Mouse (Mus musculus): ENCODE results near the gene Gm49450. TPM values are rescaled to one million over a fixed set of nuclear protein-coding genes. Genes with fewer than 3 reads are reported as not detected.

The Gm49450 gene
- total RNA-seq (2014; rRNA removed) (1,797 and 2,945 TPM in 2 replicates), polyA plus RNA-seq (2015; fragmentation: Nextera tagmentation; extraction: Ambion mirVana) (not detected in 2 replicates)

- Histone ChIP-seq H3K4me1 (ENCODE audit: insufficient read depth, low read length) (no peaks in the 10 kb centered on the region), H3K4me3 (ENCODE audit: low read depth, low read length) (peak within 1 kb of the TSS; percentile 62), H3K36me3 (ENCODE audit: insufficient read depth, low read length) (peaks cover 13% of the 10 kb centered on the region; the same call in 1 of the 2 replicates), H3K9me3 (ENCODE audit: low read length) (no peaks in the 10 kb centered on the region), H3K27me3 (ENCODE audit: insufficient read depth, low read length) (no peaks in the 10 kb centered on the region), H3K27ac (ENCODE audit: low read depth, low read length) (peak within 1 kb of the TSS; percentile 94), H3K4me2 (ENCODE audit: low read depth, low read length, poor library complexity, severe bottlenecking) (peak within 1 kb of the TSS; percentile 83), H3K9ac (replicated peaks; ENCODE audit: low read length, poor library complexity, severe bottlenecking) (peak within 1 kb of the TSS; percentile 99)
- DNase-seq (ENCODE audit: low spot score) (peak; percentile 99), ATAC-seq (ENCODE audit: low FRiP score) (peak; percentile 98)
- no peak for TF ChIP-seq CTCF (IDR thresholded peaks at IDR 0.05)
- under 1% methylated on average over 28 of the region's 28 CpGs for WGBS
Measured at GRCm38 (mm10) chr15:98953401-98954356, at the start of gene Gm49450, which contains the start of gene Tuba1a. Gene Gm49450 (minus strand): TSS chr15:98953551. Gene Tuba1a (minus strand): TSS chr15:98953703.

- DNase-seq (ENCODE audit: low spot score) = peak; percentile 28
- H3K27ac ChIP-seq (ENCODE audit: low read depth, low read length) = no peak overlapping the region
- 15% methylated on average over 17 of the region's 17 CpGs for WGBS
- TF ChIP-seq CTCF (IDR thresholded peaks at IDR 0.05) = no peak
- no peak overlapping the region for H3K4me3 ChIP-seq (ENCODE audit: low read depth, low read length)
- no peak for ATAC-seq (ENCODE audit: low FRiP score)
- H3K4me1 ChIP-seq (ENCODE audit: insufficient read depth, low read length) = no peaks in the 10 kb centered on the region
- peak overlapping the region; percentile 34; the same call in 1 of the 2 replicates for H3K4me2 ChIP-seq (ENCODE audit: low read depth, low read length, poor library complexity, severe bottlenecking)
- H3K9me3 ChIP-seq (ENCODE audit: low read length) = no peaks in the 10 kb centered on the region
- no peaks in the 10 kb centered on the region for H3K36me3 ChIP-seq (ENCODE audit: insufficient read depth, low read length)
- no peak overlapping the region for H3K9ac ChIP-seq (replicated peaks; ENCODE audit: low read length, poor library complexity, severe bottlenecking)
- H3K27me3 ChIP-seq (ENCODE audit: insufficient read depth, low read length) = no peaks in the 10 kb centered on the region
Measured at GRCm38 (mm10) chr15:99001451-99001931, 48.1 kb upstream of the Gm49450 start.

GRCm38 (mm10) chr15:99000535-99001283, 47.4 kb upstream of the Gm49450 start:
- WGBS = 27% methylated on average over 14 of the region's 14 CpGs
- Histone ChIP-seq H3K27ac (ENCODE audit: low read depth, low read length) (no peak overlapping the region), H3K9ac (replicated peaks; ENCODE audit: low read length, poor library complexity, severe bottlenecking) (no peak overlapping the region)

DNA sequence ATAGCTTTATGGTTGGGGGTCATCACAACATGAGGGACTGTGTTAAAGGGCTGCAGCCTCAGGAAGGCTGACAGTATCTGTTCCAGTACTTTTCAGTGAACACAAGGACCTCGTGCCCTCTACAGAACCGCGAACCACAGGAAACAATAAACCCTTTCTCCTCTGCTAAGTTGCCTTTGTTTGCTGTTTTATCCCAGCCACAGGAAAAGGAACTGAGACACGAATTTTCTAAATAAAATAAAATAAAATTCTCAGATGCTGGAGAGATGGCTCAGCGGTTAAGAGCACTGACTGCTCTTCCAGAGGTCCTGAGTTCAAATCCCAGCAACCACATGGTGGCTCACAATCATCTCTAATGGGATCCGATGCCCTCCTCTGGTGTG, 45.4 kb upstream of the Gm49450 start:
- H3K4me2 ChIP-seq (ENCODE audit: low read depth, low read length, poor library complexity, severe bottlenecking) = no peak overlapping the region
- 41% methylated on average over 6 of the region's 6 CpGs for WGBS
- no peak overlapping the region for H3K4me3 ChIP-seq (ENCODE audit: low read depth, low read length)
- H3K4me1 ChIP-seq (ENCODE audit: insufficient read depth, low read length) = no peaks in the 10 kb centered on the region
- no peaks in the 10 kb centered on the region for H3K27me3 ChIP-seq (ENCODE audit: insufficient read depth, low read length)
- H3K36me3 ChIP-seq (ENCODE audit: insufficient read depth, low read length) = no peaks in the 10 kb centered on the region
- DNase-seq (ENCODE audit: low spot score) (no peak), ATAC-seq (ENCODE audit: low FRiP score) (no peak)
- H3K9ac ChIP-seq (replicated peaks; ENCODE audit: low read length, poor library complexity, severe bottlenecking) = no peak overlapping the region
- TF ChIP-seq CTCF (IDR thresholded peaks at IDR 0.05) = no peak
- H3K27ac ChIP-seq (ENCODE audit: low read depth, low read length) = no peak overlapping the region
- H3K9me3 ChIP-seq (ENCODE audit: low read length) = no peaks in the 10 kb centered on the region

More at GRCm38 (mm10) chr15:99000535-99001283, 47.4 kb upstream of the Gm49450 start:
- no peaks in the 10 kb centered on the region for H3K9me3 ChIP-seq (ENCODE audit: low read length)
- peak overlapping the region; percentile 34; the same call in 1 of the 2 replicates for H3K4me2 ChIP-seq (ENCODE audit: low read depth, low read length, poor library complexity, severe bottlenecking)
- DNase-seq (ENCODE audit: low spot score) (peak; percentile 80), ATAC-seq (ENCODE audit: low FRiP score) (no peak)
- peak; percentile 84 for TF ChIP-seq CTCF (IDR thresholded peaks at IDR 0.05)
- H3K36me3 ChIP-seq (ENCODE audit: insufficient read depth, low read length) = no peaks in the 10 kb centered on the region
- no peaks in the 10 kb centered on the region for H3K4me1 ChIP-seq (ENCODE audit: insufficient read depth, low read length)
- H3K4me3 ChIP-seq (ENCODE audit: low read depth, low read length) = no peak overlapping the region
- no peaks in the 10 kb centered on the region for H3K27me3 ChIP-seq (ENCODE audit: insufficient read depth, low read length)

- no peak for ATAC-seq (ENCODE audit: low FRiP score)
- no peak overlapping the region for H3K4me3 ChIP-seq (ENCODE audit: low read depth, low read length)
- DNase-seq (ENCODE audit: low spot score) = peak; percentile 6
- no peaks in the 10 kb centered on the region for H3K4me1 ChIP-seq (ENCODE audit: insufficient read depth, low read length)
- TF ChIP-seq CTCF (IDR thresholded peaks at IDR 0.05) = no peak
- no peaks in the 10 kb centered on the region for H3K27me3 ChIP-seq (ENCODE audit: insufficient read depth, low read length)
- WGBS = 48% methylated on average over 13 of the region's 13 CpGs
- no peaks in the 10 kb centered on the region for H3K9me3 ChIP-seq (ENCODE audit: low read length)
- H3K9ac ChIP-seq (replicated peaks; ENCODE audit: low read length, poor library complexity, severe bottlenecking) = no peak overlapping the region
- H3K4me2 ChIP-seq (ENCODE audit: low read depth, low read length, poor library complexity, severe bottlenecking) = no peak overlapping the region
- no peak overlapping the region for H3K27ac ChIP-seq (ENCODE audit: low read depth, low read length)
- H3K36me3 ChIP-seq (ENCODE audit: insufficient read depth, low read length) = no peaks in the 10 kb centered on the region
Measured at GRCm38 (mm10) chr15:98997938-98998774, 44.8 kb upstream of the Gm49450 start.
